Mouse (Mus musculus) kidney, embryonic 16.5 days (tissue): ENCODE data around the gene Omt2a. TPM values are rescaled to one million over a fixed set of nuclear protein-coding genes. Genes with fewer than 3 reads are reported as not detected.
A peak's percentile ranks its signal among the peaks of the same experiment; 100 is the strongest.
"Not testable (repeated sequence)": the region's sequence is repeated elsewhere in the genome, so short reads cannot be mapped to it uniquely, and the experiment has no call there.

ENCODE experiments used
- ATAC-seq: fragments of 200-750 bp; cut with Nextera tagmentation; 2 replicates; pipeline ENCODE4 v1.8.0; 2017; ENCODE audit warnings: moderate TSS enrichment; ENCODE audit not compliant: low FRiP score, low TSS enrichment
- H3K27ac ChIP-seq: fragments of 300-500 bp; sonication (generic); 2 replicates; pipeline ENCODE4 v1.5.1; 2014; ENCODE audit warnings: low read length
- H3K27me3 ChIP-seq: fragments of 300-500 bp; sonication (generic); 2 replicates; pipeline ENCODE4 v1.6.1; 2014; ENCODE audit warnings: low read length, control low read depth, mixed read lengths; ENCODE audit not compliant: insufficient read depth
- H3K36me3 ChIP-seq: fragments of 300-500 bp; sonication (generic); 2 replicates; pipeline ENCODE4 v1.6.1; 2014; ENCODE audit warnings: low read length, control low read depth, mixed read lengths; ENCODE audit not compliant: insufficient read depth
- H3K4me1 ChIP-seq: fragments of 300-500 bp; sonication (generic); 2 replicates; pipeline ENCODE4 v1.6.1; 2014; ENCODE audit warnings: low read length, control low read depth, mixed read lengths; ENCODE audit not compliant: insufficient read depth
- H3K4me2 ChIP-seq: fragments of 300-500 bp; sonication (generic); replicated peaks from 2 replicates; pipeline ENCODE4 v1.6.1; 2014; ENCODE audit warnings: low read depth, low read length
- H3K4me3 ChIP-seq: fragments of 300-500 bp; sonication (generic); 2 replicates; pipeline ENCODE4 v1.5.1; 2014; ENCODE audit warnings: mild to moderate bottlenecking, low read length
- H3K9ac ChIP-seq: fragments of 300-500 bp; sonication (generic); replicated peaks from 2 replicates; pipeline ENCODE4 v1.6.1; 2014; ENCODE audit warnings: low read length
- H3K9me3 ChIP-seq: fragments of 300-500 bp; sonication (generic); 2 replicates; pipeline ENCODE4 v1.6.1; 2016; ENCODE audit warnings: low read length, control low read depth
- WGBS: fragments of 180-500 bp; shearing (Covaris S2); extraction: QIAGEN DNeasy Blood & Tissue Kit; methylation state at CpG from one replicate; pipeline ENCODE4 v1.1.7; 2014; 5-methylcytosine and 5-hydroxymethylcytosine counted together
- polyA plus RNA-seq: library from polyadenylated mRNA; unstranded; fragments of >200 nt; fragmentation: Nextera tagmentation; extraction: Ambion mirVana; gene quantifications from 2 replicates; pipeline ENCODE4 v1.2.1, GENCODE M21; 2015

Gene Omt2a
- polyA plus RNA-seq, 1 experiment from 2014 or later = not detected

GRCm38 (mm10) chr9:78349141-78349540 lies 34.5 kb upstream of the Omt2a start:
- H3K27ac ChIP-seq, H3K4me2 ChIP-seq, ATAC-seq, H3K9ac ChIP-seq, H3K36me3 ChIP-seq, H3K4me1 ChIP-seq, H3K27me3 ChIP-seq, H3K9me3 ChIP-seq, H3K4me3 ChIP-seq: not testable (repeated sequence)
- 86% methylated on average over 3 of the region's 3 CpGs for WGBS

GRCm38 (mm10) chr9:78348206-78349004 lies 33.8 kb upstream of the Omt2a start:
- H3K36me3 ChIP-seq, H3K4me2 ChIP-seq, H3K4me1 ChIP-seq, H3K4me3 ChIP-seq, H3K9ac ChIP-seq, H3K27me3 ChIP-seq, H3K9me3 ChIP-seq: not testable (repeated sequence)
- WGBS = 49% methylated on average over 6 of the region's 6 CpGs
- ATAC-seq = peak; percentile 55
- H3K27ac ChIP-seq = peak overlapping the region; percentile 27; the same call in 1 of the 2 replicates

GRCm38 (mm10) chr9:78347004-78347403 lies 32.4 kb upstream of the Omt2a start:
- H3K4me1 ChIP-seq = no peaks in the 10 kb centered on the region
- no peak for ATAC-seq

GRCm38 (mm10) chr9:78345235-78345634 lies 30.6 kb upstream of the Omt2a start:
- H3K4me1 ChIP-seq, H3K27ac ChIP-seq, H3K36me3 ChIP-seq, H3K9me3 ChIP-seq, H3K4me3 ChIP-seq, H3K9ac ChIP-seq, ATAC-seq, H3K4me2 ChIP-seq, H3K27me3 ChIP-seq: not testable (repeated sequence)
- 58% methylated on average over 4 of the region's 4 CpGs for WGBS

More at GRCm38 (mm10) chr9:78347004-78347403, 32.4 kb upstream of the Omt2a start:
- no peak overlapping the region for H3K27ac ChIP-seq
- H3K4me3 ChIP-seq = no peak overlapping the region
- no peaks in the 10 kb centered on the region for H3K36me3 ChIP-seq
- no peak overlapping the region for H3K4me2 ChIP-seq
- no peaks in the 10 kb centered on the region for H3K27me3 ChIP-seq
- WGBS = 66% methylated on average over 3 of the region's 3 CpGs
- no peak overlapping the region for H3K9ac ChIP-seq
- H3K9me3 ChIP-seq = no peaks in the 10 kb centered on the region

- not testable (repeated sequence) for H3K27me3 ChIP-seq, H3K9me3 ChIP-seq, H3K4me2 ChIP-seq, H3K4me3 ChIP-seq, H3K4me1 ChIP-seq, H3K36me3 ChIP-seq, H3K27ac ChIP-seq, H3K9ac ChIP-seq
- WGBS = 64% methylated on average over 9 of the region's 9 CpGs
- ATAC-seq = peak; percentile 53
Observed at GRCm38 (mm10) chr9:78343055-78343454, 28.5 kb upstream of the Omt2a start.

GRCm38 (mm10) chr9:78342494-78342893 lies 27.9 kb upstream of the Omt2a start:
- WGBS = 81% methylated on average over 4 of the region's 4 CpGs
- peak; percentile 65; the same call in 1 of the 2 replicates for ATAC-seq
- H3K4me2 ChIP-seq, H3K4me3 ChIP-seq, H3K27me3 ChIP-seq, H3K9ac ChIP-seq, H3K9me3 ChIP-seq, H3K36me3 ChIP-seq, H3K4me1 ChIP-seq: not testable (repeated sequence)
- H3K27ac ChIP-seq = peak overlapping the region; percentile 61; the same call in 1 of the 2 replicates

GRCm38 (mm10) chr9:78340324-78340723 lies 25.7 kb upstream of the Omt2a start:
- not testable (repeated sequence) for H3K27ac ChIP-seq, ATAC-seq, H3K4me3 ChIP-seq, H3K9ac ChIP-seq, H3K9me3 ChIP-seq, H3K27me3 ChIP-seq, H3K4me2 ChIP-seq, H3K4me1 ChIP-seq, H3K36me3 ChIP-seq
- 15% methylated on average over 8 of the region's 8 CpGs for WGBS

- not testable (repeated sequence) for H3K4me2 ChIP-seq, H3K9ac ChIP-seq, H3K4me3 ChIP-seq, H3K9me3 ChIP-seq, H3K27me3 ChIP-seq, H3K4me1 ChIP-seq, H3K27ac ChIP-seq, H3K36me3 ChIP-seq
- peak; percentile 63 for ATAC-seq
Observed at GRCm38 (mm10) chr9:78337050-78337449, 22.5 kb upstream of the Omt2a start.

GRCm38 (mm10) chr9:78327289-78327688 lies 12.7 kb upstream of the Omt2a start, which contains the start of gene Omt2b:
Gene Omt2b (plus strand): TSS chr9:78327589.
- not testable (repeated sequence) for H3K4me3 ChIP-seq, H3K9me3 ChIP-seq, H3K27me3 ChIP-seq, H3K27ac ChIP-seq, ATAC-seq, H3K4me1 ChIP-seq, H3K36me3 ChIP-seq, H3K9ac ChIP-seq, H3K4me2 ChIP-seq
- WGBS = 67% methylated on average over 1 of the region's 1 CpGs

- Histone ChIP-seq H3K4me1 (no peaks in the 10 kb centered on the region), H3K27ac (no peak overlapping the region), H3K4me2 (no peak overlapping the region), H3K27me3 (no peaks in the 10 kb centered on the region), H3K36me3 (no peaks in the 10 kb centered on the region), H3K4me3 (no peak overlapping the region), H3K9ac (no peak overlapping the region), H3K9me3 (no peaks in the 10 kb centered on the region)
- WGBS = 28% methylated on average over 1 of the region's 1 CpGs
- ATAC-seq = no peak
Observed at GRCm38 (mm10) chr9:78319499-78319898, 4.9 kb upstream of the Omt2a start.
